Mouse (Mus musculus) thymus, postnatal 4 days (tissue): ENCODE data around the gene Ubxn11.

Experiments used
- DNase-seq: peaks from one replicate; pipeline ENCODE4 v3.0.0; 2021

Gene Ubxn11

GRCm38 (mm10) chr4:134091225-134091529 lies 11.2 kb upstream of the Ubxn11 start:
- DNase-seq, result no peak

DNA sequence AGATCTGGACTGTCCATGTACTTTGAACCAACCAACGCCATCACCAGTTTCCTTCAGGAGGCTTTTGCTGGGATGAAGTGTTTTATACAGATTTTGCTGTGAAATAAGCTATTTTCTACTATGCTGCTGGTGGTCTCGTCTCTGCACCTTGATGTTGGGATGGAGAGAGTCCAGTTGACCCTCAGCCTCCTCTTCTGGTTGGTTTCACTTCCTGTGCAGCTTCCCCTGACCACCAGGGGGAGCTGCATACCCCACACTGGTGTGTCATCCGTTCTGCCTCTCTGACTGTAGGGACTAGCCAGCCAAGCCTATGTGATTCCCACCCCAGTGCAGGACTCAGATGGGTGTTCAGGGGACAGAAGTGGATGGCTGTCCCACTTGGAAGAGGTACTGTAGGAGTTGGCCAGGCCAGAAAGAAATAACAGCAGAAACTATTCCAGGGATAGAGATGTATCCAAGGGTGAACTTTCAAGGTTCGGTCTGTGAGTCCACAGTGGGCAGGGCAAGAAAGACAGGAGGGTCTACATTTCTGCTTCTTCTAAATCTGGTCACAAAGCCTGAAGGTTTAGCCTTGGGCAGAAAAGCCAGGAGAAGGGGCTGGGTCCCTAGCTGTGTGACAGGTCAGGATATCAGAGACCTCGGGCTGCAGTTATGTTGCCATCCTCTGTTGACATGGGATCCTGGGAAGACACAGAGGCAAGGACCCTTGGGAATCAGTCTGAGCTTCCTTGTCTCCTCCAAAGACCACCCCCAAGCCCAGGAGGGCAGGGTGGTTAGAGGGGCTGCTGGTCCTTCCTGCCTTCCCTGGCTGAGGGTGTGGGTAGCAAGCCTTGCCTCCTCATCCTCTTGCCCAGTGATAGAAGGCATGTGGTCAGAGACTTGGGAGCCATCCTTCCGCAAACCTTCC lies 9.7 kb upstream of the Ubxn11 start:
- DNase-seq, result peak; percentile 90

- no peak for DNase-seq
These were observed 8.3 kb upstream of the Ubxn11 start for GRCm38 (mm10) chr4:134094004-134094564.

GRCm38 (mm10) chr4:134094923-134095547 lies 7.3 kb upstream of the Ubxn11 start, which contains the start of gene Cd52:
Gene Cd52 (minus strand): TSS chr4:134095082.
- peak; percentile 79 for DNase-seq

DNA sequence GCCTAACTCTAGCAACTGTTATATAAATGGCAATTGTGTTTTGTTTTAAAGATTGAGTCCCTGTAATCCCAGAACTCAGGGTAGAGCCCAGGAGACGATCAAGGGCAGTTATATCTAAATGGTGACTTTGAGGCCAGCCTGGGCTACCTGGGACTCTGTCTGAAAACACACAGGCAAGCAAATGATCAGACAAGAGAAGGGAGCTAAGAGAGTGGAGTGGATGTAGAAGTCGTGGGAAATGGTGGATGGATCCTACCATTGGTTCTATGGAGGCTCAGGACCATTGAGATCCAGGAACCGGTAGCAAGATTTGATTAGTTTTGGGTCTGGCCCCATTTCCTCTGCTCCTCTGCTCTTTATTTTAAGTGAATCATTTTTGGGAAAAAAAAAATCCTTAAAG lies 6.2 kb upstream of the Ubxn11 start:
- no peak for DNase-seq

- DNase-seq, result peak; percentile 43
These were observed 5.3 kb upstream of the Ubxn11 start for GRCm38 (mm10) chr4:134097015-134097608.

DNA sequence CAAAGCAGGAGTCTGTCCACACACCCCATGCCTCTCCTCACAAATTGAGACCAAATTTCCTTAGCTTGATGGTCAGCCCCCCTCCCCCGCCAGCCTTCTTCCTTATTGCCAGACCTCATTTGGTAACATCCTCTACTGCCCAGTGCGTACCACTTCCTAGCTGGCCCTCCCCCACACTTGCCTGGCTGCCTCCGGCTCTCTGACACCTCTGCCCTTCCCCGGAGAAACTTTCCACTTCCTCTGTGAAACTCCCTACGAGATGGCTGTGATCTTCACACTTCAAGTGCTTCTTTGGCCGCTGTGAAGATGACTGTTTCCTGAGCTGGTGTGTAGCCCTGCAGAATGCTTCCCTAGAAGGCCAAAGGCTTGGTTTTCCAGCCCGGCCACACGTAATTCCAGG lies 3.7 kb upstream of the Ubxn11 start:
- DNase-seq, result peak; percentile 79

- no peak for DNase-seq
These were observed 2.1 kb upstream of the Ubxn11 start for GRCm38 (mm10) chr4:134100245-134100644.

- DNase-seq, result no peak
These were observed 361 bp downstream of the Ubxn11 start for GRCm38 (mm10) chr4:134102742-134103119.

DNA sequence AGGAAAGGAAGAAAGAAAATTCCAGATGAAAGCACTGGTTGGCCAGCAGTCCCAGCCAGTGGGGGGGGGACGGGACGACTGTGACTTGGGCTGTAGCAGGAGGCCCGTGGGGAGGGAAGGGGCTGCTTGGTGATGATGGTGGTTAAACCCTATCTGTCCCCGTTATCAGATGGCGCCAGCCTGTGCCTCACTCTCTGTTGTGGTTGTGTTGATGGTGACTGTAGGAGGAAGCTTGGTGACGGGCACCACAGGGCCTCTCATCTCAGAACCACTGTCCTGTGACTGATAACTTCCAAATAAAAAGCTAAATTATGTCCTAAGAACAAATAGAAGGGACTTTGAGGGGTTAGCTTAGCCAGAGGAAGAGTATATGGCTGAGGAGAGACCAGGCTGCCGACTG lies 3.7 kb downstream of the Ubxn11 start:
- DNase-seq, result peak; percentile 34

- DNase-seq, result no peak
These were observed 5.4 kb downstream of the Ubxn11 start for GRCm38 (mm10) chr4:134107730-134108129.

GRCm38 (mm10) chr4:134108196-134108595 lies 5.8 kb downstream of the Ubxn11 start:
- DNase-seq, result no peak

GRCm38 (mm10) chr4:134110653-134111052 lies 8.3 kb downstream of the Ubxn11 start:
- no peak for DNase-seq

- no peak for DNase-seq
These were observed 10.0 kb downstream of the Ubxn11 start for GRCm38 (mm10) chr4:134112403-134112802.

- DNase-seq, result peak; percentile 44
These were observed 11.1 kb downstream of the Ubxn11 start for GRCm38 (mm10) chr4:134113356-134113994.

GRCm38 (mm10) chr4:134114038-134114437 lies 11.7 kb downstream of the Ubxn11 start:
- DNase-seq, result no peak

GRCm38 (mm10) chr4:134115215-134116144 lies 13.1 kb downstream of the Ubxn11 start:
- DNase-seq, result peak; percentile 65

DNA sequence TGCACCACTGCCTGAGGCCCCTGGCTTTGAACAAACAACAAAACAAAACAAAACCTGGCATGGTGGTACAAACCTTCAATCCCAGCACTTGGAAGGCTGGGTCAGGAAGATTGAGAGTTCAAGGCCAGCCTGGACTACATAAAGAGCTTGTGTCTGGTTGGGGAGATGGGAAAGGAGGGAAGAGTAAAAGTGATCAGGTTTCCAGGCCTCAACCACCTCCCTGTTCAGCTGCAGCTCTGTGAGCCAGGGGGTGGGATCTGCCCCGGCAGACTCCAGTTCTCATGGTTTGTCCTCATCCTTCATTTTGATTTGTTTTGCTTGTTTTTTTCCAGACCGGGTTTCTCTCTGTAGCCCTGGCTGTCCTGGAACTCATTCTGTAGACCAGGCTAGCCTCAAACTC lies 14.1 kb downstream of the Ubxn11 start:
- DNase-seq, result peak; percentile 46

DNA sequence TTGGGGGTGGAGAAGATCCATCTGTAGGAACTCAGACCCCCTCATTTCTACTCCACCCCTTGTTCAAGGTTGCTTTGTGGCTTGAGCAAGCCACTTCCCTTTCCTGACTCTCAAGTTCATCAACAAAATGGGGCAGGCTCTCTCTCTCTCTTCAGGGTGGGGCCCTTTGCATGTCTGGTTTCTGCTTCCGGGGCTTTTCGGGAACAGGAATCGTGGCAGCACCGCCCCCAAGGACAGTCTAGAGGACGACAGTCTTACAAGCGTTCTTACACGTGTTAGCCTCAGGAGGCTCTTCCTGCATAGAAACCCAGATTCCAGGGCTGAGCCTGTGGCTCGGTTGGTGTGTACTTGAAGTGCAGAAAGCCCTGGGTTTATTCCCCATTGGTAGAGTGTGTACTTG lies 14.6 kb downstream of the Ubxn11 start:
- peak; percentile 78 for DNase-seq

GRCm38 (mm10) chr4:134118126-134118800 lies 15.9 kb downstream of the Ubxn11 start:
- peak; percentile 75 for DNase-seq

- peak; percentile 62 for DNase-seq
These were observed 16.7 kb downstream of the Ubxn11 start for GRCm38 (mm10) chr4:134119042-134119441.
